ENCODE assay signal across 8 mouse cellular contexts in genomic region chr3:38283687-38284124, GRCm38 (mm10).
DNase-seq lines count a peak whose midpoint lies in the region; ATAC-seq and TF ChIP-seq lines count a peak whose summit lies in the region.

No protein-coding gene starts in this region.

- no peak for DNase-seq in left cerebral cortex, adult 2 months (ENCODE audit: extremely low spot score in 1 of 2, low spot score in 2 of 2)
- no peak for DNase-seq in left cerebral cortex, postnatal 25 days (ENCODE audit: low spot score in 2 of 2)
- peak; percentile 80 to 82 for DNase-seq in heart, adult 9 months (ENCODE audit: low spot score in 2 of 2)
- peak; percentile 46 for DNase-seq in kidney, postnatal 14 days
- no peak for DNase-seq in left cerebral cortex, adult 9 months (ENCODE audit: low spot score in 2 of 2)

- H3K27me3 ChIP-seq in megakaryocyte, embryonic 14.5 days (replicated peaks): peaks cover 27% of the 10 kb centered on the region
- no peaks in the 10 kb centered on the region for H3K27me3 ChIP-seq in midbrain, embryonic 13.5 days
- H3K27me3 ChIP-seq in midbrain, embryonic 15.5 days (replicated peaks): no peaks in the 10 kb centered on the region

- no peak overlapping the region for H3K4me2 ChIP-seq in midbrain, embryonic 13.5 days (replicated peaks)
- H3K4me2 ChIP-seq in midbrain, embryonic 15.5 days: no peak overlapping the region

- intact Hi-C loops in left cerebral cortex, adult 2 months (cut with DNase I): no loop called here
- intact Hi-C loops in left cerebral cortex, postnatal 25 days (cut with DNase I): no loop called here

- H3K36me3 ChIP-seq in megakaryocyte, embryonic 14.5 days (replicated peaks; ENCODE audit: low read length): no peaks in the 10 kb centered on the region
- no peaks in the 10 kb centered on the region for H3K36me3 ChIP-seq in midbrain, embryonic 13.5 days
- no peaks in the 10 kb centered on the region for H3K36me3 ChIP-seq in midbrain, embryonic 15.5 days (replicated peaks)

- no peak overlapping the region for H3K4me3 ChIP-seq in left cerebral cortex, adult 2 months
- peak overlapping the region; percentile 79 for H3K4me3 ChIP-seq in megakaryocyte, embryonic 14.5 days (replicated peaks)
- no peak overlapping the region for H3K4me3 ChIP-seq in midbrain, embryonic 13.5 days (replicated peaks)
- no peak overlapping the region for H3K4me3 ChIP-seq in midbrain, embryonic 15.5 days

- H3K27ac ChIP-seq in left cerebral cortex, adult 2 months: peak overlapping the region; percentile 15; the same call in 1 of the 2 replicates
- H3K27ac ChIP-seq in midbrain, embryonic 13.5 days: no peak overlapping the region
- H3K27ac ChIP-seq in midbrain, embryonic 15.5 days: no peak overlapping the region

- WGBS in midbrain, embryonic 13.5 days: 60% methylated on average over 11 of the region's 11 CpGs
- 50% methylated on average over 11 of the region's 11 CpGs for WGBS in midbrain, embryonic 15.5 days

- H3K9me3 ChIP-seq in megakaryocyte, embryonic 14.5 days: peaks cover 7% of the 10 kb centered on the region
- no peaks in the 10 kb centered on the region; the same call in 1 of the 2 replicates for H3K9me3 ChIP-seq in midbrain, embryonic 13.5 days
- H3K9me3 ChIP-seq in midbrain, embryonic 15.5 days: no peaks in the 10 kb centered on the region

- H3K9ac ChIP-seq in midbrain, embryonic 13.5 days (replicated peaks): no peak overlapping the region
- no peak overlapping the region for H3K9ac ChIP-seq in midbrain, embryonic 15.5 days

- no peak for ATAC-seq in midbrain, embryonic 13.5 days
- ATAC-seq in midbrain, embryonic 15.5 days (replicated peaks): no peak

- H3K4me1 ChIP-seq in megakaryocyte, embryonic 14.5 days: peaks cover 15% of the 10 kb centered on the region
- 0 out of 2 replicates have a peak, but pooled peaks cover 3% of the 10 kb centered on the region for H3K4me1 ChIP-seq in midbrain, embryonic 13.5 days (replicated peaks)
- H3K4me1 ChIP-seq in midbrain, embryonic 15.5 days: no peaks in the 10 kb centered on the region

- TF ChIP-seq CTCF in left cerebral cortex, adult 2 months (IDR thresholded peaks at IDR 0.05): no peak

Comparison
In these comparisons a context has a peak if more than half of its experiments do, and no peak if none do; other contexts are left out.
1. DNase-seq: peak in heart, adult 9 months (2 of 2) and kidney, postnatal 14 days (single experiment); none in left cerebral cortex, adult 2 months (0 of 2), left cerebral cortex, postnatal 25 days (0 of 2) and left cerebral cortex, adult 9 months (0 of 2).